Mouse (Mus musculus) limb, embryonic 13.5 days (tissue): ENCODE data around the gene Ajuba. TPM values are rescaled to one million over a fixed set of nuclear protein-coding genes. Genes with fewer than 3 reads are reported as not detected.

Experiments used
- ATAC-seq: fragments of 200-750 bp; cut with Nextera tagmentation; 2 replicates; pipeline ENCODE4 v1.8.0; 2017; ENCODE audit warnings: low read depth, moderate number of reproducible peaks, moderate TSS enrichment; ENCODE audit not compliant: low FRiP score
- H3K27ac ChIP-seq: fragments of 300-500 bp; sonication (generic); 2 replicates; pipeline ENCODE4 v1.5.1; 2015; ENCODE audit warnings: inconsistent platforms, mild to moderate bottlenecking, moderate library complexity
- H3K27me3 ChIP-seq: fragments of 300-500 bp; sonication (generic); 2 replicates; pipeline ENCODE4 v1.6.1; 2015; ENCODE audit warnings: mild to moderate bottlenecking, inconsistent platforms
- H3K36me3 ChIP-seq: fragments of 300-500 bp; sonication (generic); 2 replicates; pipeline ENCODE4 v1.6.1; 2015; ENCODE audit warnings: inconsistent platforms, mild to moderate bottlenecking, moderate library complexity
- H3K4me1 ChIP-seq: fragments of 300-500 bp; sonication (generic); 2 replicates; pipeline ENCODE4 v1.6.1; 2015; ENCODE audit warnings: inconsistent platforms
- H3K4me2 ChIP-seq: fragments of 300-500 bp; sonication (generic); replicated peaks from 2 replicates; pipeline ENCODE4 v1.6.1; 2015; ENCODE audit warnings: inconsistent platforms, mild to moderate bottlenecking, moderate library complexity
- H3K4me3 ChIP-seq: fragments of 300-500 bp; sonication (generic); 2 replicates; pipeline ENCODE4 v1.5.1; 2015; ENCODE audit warnings: moderate library complexity, mild to moderate bottlenecking, inconsistent platforms
- H3K9ac ChIP-seq: fragments of 300-500 bp; sonication (generic); 2 replicates; pipeline ENCODE4 v1.6.1; 2015; ENCODE audit warnings: mild to moderate bottlenecking, inconsistent platforms
- H3K9me3 ChIP-seq: fragments of 300-500 bp; sonication (generic); 2 replicates; pipeline ENCODE4 v1.6.1; 2016; ENCODE audit warnings: inconsistent platforms
- WGBS: fragments of 180-500 bp; shearing (Covaris S2); methylation state at CpG from one replicate; pipeline ENCODE4 v1.1.7; 2015; 5-methylcytosine and 5-hydroxymethylcytosine counted together
- polyA plus RNA-seq: library from polyadenylated mRNA; unstranded; fragments of >200 nt; fragmentation: Nextera tagmentation; extraction: Ambion mirVana; gene quantifications from 2 replicates; pipeline ENCODE4 v1.2.1, GENCODE M21; 2015

Ajuba gene
- polyA plus RNA-seq, 1 experiment from 2014 or later, result 54.4 TPM

DNA sequence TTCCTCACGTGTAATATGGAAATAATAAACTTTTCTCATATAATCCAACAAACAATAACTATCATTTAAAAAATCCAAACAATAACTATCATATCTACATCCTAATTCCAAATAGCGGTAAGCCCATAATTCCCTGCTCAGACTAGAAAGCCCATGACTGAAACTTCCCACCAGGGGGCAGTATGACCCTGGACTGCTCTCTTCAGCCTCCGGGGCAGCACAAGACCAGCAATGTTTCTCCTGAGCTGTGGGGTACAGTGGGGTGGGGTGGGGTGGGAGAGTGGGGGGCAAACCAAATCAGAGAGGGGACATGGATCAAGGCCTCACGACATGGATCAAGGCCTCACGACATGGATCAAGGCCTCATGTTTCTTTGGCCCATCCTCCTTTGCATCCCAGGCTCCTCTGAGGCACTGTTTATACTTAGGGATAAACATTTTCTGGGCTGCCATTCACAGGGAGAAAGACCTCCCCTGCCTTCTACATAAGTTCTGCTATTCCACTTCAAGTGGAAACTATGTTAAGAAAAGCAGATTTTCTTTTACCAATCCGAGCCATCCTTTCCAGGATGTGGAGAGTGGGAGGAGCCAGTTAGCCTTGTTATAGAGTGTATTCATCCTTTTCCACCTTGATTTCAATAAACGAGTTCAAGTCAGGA is 6.5 kb upstream of the Ajuba start:
- Histone ChIP-seq H3K27ac (no peak overlapping the region), H3K4me1 (0 out of 2 replicates have a peak, but pooled peaks cover under 1% of the 10 kb centered on the region), H3K27me3 (no peaks in the 10 kb centered on the region), H3K36me3 (peaks cover 30% of the 10 kb centered on the region), H3K4me3 (no peak overlapping the region), H3K9me3 (no peaks in the 10 kb centered on the region), H3K9ac (no peak overlapping the region), H3K4me2 (no peak overlapping the region)
- 50% methylated on average over 7 of the region's 7 CpGs for WGBS
- ATAC-seq, result peak; percentile 28; the same call in 1 of the 2 replicates

DNA sequence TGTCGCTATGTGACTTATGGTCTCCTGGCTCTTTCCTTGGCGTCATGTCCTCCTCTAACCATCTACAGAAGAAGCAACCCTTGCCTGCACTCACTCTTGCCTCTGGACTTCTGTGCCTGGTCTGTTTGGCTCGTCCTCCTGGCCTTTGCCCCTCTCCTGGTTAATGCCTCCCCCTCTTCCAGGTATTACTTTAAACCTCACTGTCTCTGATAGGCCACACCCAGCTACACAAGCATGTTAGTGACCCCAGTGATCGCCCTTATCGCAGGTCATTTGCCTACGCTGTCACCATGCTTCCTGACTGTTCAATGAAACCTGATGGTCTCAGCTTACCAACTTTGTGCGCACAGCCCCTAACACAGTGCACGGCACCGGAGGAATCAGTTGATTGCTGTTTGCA is 5.2 kb upstream of the Ajuba start:
- Histone ChIP-seq H3K9me3 (no peaks in the 10 kb centered on the region), H3K9ac (no peak overlapping the region), H3K27me3 (no peaks in the 10 kb centered on the region), H3K4me1 (peaks cover 7% of the 10 kb centered on the region; the same call in 1 of the 2 replicates), H3K4me2 (no peak overlapping the region), H3K36me3 (peaks cover 30% of the 10 kb centered on the region), H3K4me3 (no peak overlapping the region), H3K27ac (no peak overlapping the region)
- 89% methylated on average over 9 of the region's 9 CpGs for WGBS
- no peak for ATAC-seq

DNA sequence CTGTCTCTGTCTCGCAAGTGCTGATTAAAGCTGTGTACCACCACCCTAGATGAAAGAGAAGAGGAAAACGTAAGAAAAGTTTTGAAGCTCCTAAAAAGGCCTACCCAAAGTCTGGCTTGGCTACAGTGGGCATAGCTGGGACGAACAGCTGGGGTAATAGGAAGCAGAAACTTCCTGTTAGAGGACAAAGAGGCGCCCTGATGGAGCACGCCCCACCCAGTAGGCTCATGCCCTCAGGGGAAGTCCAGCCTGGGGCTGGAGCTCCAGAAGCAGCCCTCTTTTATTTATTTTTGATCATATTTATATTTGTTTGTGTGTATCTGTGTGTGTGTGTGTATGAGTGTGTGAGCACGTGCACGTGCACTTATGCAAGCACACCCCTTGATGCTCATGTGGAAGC is 2.3 kb upstream of the Ajuba start:
- H3K4me1 ChIP-seq, result peaks cover 13% of the 10 kb centered on the region
- H3K4me3 ChIP-seq, result no peak overlapping the region
- WGBS, result 74% methylated on average over 7 of the region's 7 CpGs
- H3K36me3 ChIP-seq, result peaks cover 13% of the 10 kb centered on the region
- no peak for ATAC-seq
- no peak overlapping the region for H3K27ac ChIP-seq
- no peaks in the 10 kb centered on the region for H3K9me3 ChIP-seq
- H3K9ac ChIP-seq, result no peak overlapping the region
- H3K27me3 ChIP-seq, result no peaks in the 10 kb centered on the region
- no peak overlapping the region for H3K4me2 ChIP-seq

DNA sequence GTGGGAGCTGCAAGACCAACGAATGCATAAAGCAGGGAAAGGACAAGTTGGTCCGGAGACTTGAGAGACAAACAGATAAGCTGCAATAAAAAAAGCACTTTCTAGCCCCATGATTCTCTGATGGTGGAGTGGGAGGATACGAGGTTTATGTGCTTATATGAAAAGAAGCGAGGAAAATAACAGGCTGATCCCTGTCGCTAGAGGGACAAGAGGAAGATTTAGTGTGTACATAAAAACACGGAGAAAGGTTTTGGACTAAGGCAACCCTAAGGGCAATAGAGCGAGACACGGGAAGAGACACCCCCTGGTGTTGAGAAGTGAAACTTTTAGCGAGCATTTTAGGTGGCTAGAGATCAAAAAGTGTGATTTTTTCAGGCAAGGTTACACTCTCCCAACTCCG is 705 bp upstream of the Ajuba start:
- peak; percentile 7; the same call in 1 of the 2 replicates for ATAC-seq

DNA sequence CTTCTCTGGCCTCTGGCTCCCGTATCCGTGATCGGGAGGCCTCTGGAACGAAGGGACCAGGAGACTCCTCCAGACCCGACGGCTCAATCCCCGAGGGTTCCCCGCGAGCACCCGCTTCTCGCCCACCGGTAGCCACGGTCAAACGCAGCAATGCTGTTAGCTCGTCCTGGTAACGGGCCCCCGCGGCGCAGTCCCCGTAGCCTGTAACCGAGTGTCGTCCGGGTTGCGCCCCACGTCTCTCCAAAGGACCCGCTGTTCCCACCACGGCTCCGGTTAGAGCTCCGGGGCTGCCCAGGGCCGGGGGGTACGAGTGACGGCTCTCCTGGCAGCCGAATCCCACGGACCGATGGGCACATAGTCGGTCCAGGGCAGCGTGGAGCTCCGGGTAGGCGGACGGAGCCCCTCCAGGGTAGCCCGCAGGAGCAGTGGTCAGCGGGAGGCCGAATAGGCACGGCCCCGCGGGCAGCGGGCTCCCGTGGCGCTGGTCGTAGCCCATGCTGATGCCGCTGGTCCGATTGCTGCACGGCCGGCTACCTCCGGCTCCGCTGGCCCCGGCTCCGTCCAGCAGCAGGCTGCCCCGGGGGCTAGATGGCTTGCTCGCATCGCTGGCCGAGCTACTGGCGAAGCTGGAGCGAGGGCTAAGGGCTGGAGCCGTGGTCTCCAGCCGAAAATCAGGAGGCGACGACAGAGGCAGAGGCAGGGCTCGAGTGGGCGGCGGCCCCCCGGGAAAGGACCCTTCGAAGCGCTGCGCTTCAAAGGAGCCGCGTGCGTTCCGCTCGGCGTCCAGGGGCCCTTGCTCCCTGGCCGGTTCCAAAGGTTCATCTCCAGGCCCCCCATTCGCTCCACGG is 893 bp downstream of the Ajuba start:
- under 1% methylated on average over 83 of the region's 84 CpGs for WGBS
- Histone ChIP-seq H3K27ac (peak overlapping the region; percentile 95), H3K27me3 (no peaks in the 10 kb centered on the region), H3K4me3 (peak overlapping the region; percentile 99), H3K36me3 (peaks cover 23% of the 10 kb centered on the region), H3K4me1 (peaks cover 41% of the 10 kb centered on the region), H3K9ac (peak overlapping the region; percentile 99), H3K9me3 (no peaks in the 10 kb centered on the region), H3K4me2 (peak overlapping the region; percentile 91)
- no peak for ATAC-seq

More for the DNA sequence above, 705 bp upstream of the Ajuba start:
- no peaks in the 10 kb centered on the region for H3K9me3 ChIP-seq
- H3K27ac ChIP-seq, result peak overlapping the region; percentile 95
- H3K36me3 ChIP-seq, result peaks cover 12% of the 10 kb centered on the region
- no peaks in the 10 kb centered on the region for H3K27me3 ChIP-seq
- WGBS, result under 1% methylated on average over 10 of the region's 10 CpGs
- peak overlapping the region; percentile 99 for H3K4me3 ChIP-seq
- H3K9ac ChIP-seq, result peak overlapping the region; percentile 99
- H3K4me1 ChIP-seq, result peaks cover 29% of the 10 kb centered on the region
- peak overlapping the region; percentile 91 for H3K4me2 ChIP-seq

DNA sequence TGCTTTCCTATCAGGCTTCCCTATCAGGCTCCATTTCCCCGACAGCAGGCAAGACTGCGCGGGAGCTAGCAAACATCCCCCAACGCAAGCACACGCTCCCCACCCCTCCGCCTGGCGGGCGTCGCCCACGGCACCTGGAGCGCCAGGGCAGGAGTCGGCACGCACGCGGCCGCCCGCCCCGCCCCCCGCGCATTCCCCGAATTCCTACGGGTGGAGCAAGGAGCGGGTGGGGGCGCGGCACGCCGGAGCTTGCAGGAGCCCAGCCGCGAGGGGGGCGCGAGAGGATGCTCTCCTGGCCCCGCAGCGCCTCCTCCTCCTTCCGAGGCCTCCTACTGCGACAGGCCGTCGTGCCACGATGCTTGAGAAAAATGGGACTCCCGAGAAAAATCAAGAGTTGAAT is 1.7 kb downstream of the Ajuba start:
- H3K36me3 ChIP-seq, result peaks cover 31% of the 10 kb centered on the region
- H3K9ac ChIP-seq, result peak overlapping the region; percentile 99
- peaks cover 41% of the 10 kb centered on the region for H3K4me1 ChIP-seq
- H3K27ac ChIP-seq, result peak overlapping the region; percentile 95; the same call in 1 of the 2 replicates
- ATAC-seq, result peak; percentile 38
- H3K4me3 ChIP-seq, result peak overlapping the region; percentile 99
- H3K27me3 ChIP-seq, result no peaks in the 10 kb centered on the region
- no peaks in the 10 kb centered on the region for H3K9me3 ChIP-seq
- peak overlapping the region; percentile 91 for H3K4me2 ChIP-seq
- WGBS, result under 1% methylated on average over 39 of the region's 39 CpGs

DNA sequence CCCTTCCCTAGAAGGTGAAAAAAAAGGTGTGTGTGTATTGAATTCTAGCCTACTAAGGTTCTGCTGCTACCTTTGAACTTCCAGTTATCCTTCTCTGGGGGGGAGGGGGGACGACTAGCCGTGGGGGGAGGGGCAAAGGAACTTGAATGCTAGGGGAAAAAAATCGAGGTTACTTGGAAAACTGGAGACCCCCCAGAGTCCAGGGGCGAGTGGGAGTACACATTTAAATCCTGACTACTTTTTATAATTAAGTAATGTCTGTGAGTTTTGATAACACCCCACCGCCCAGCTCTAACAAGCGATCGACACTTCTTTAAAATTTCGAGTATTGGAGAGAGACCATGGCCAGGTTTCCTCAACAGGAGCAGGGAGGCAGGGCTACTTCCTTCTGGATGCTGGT is 2.3 kb downstream of the Ajuba start:
- Histone ChIP-seq H3K4me3 (peak overlapping the region; percentile 99), H3K4me2 (peak overlapping the region; percentile 91), H3K36me3 (peaks cover 37% of the 10 kb centered on the region), H3K27ac (peak overlapping the region; percentile 83; the same call in 1 of the 2 replicates), H3K27me3 (no peaks in the 10 kb centered on the region), H3K4me1 (peaks cover 44% of the 10 kb centered on the region), H3K9ac (peak overlapping the region; percentile 99), H3K9me3 (no peaks in the 10 kb centered on the region)
- no peak for ATAC-seq
- WGBS, result 2% methylated on average over 8 of the region's 8 CpGs

DNA sequence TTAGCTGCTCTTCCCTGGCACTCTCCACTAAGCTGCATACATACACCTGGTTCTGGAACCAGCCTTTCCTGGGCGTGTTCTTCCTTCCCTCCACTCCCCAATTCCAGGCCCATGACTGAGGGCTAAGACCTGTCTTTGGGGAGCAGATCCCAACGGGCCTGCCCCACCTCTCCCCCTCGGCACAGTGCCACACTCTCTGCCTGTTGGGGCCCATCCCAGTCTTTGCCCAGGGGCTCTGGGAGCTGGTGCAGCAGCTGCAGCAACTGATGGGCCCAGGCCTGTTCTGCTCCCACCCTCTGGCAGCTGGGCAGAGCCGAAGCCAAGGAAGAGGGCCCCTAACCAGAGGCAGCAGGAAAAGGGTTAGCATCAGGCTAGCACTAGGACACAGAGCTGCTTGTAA is 3.1 kb downstream of the Ajuba start:
- 17% methylated on average over 4 of the region's 4 CpGs for WGBS
- Histone ChIP-seq H3K4me1 (peaks cover 44% of the 10 kb centered on the region), H3K4me2 (peak overlapping the region; percentile 91), H3K36me3 (peaks cover 44% of the 10 kb centered on the region), H3K27me3 (no peaks in the 10 kb centered on the region), H3K9ac (peak overlapping the region; percentile 99), H3K9me3 (no peaks in the 10 kb centered on the region), H3K4me3 (peak overlapping the region; percentile 99), H3K27ac (peak overlapping the region; percentile 83)
- ATAC-seq, result no peak

DNA sequence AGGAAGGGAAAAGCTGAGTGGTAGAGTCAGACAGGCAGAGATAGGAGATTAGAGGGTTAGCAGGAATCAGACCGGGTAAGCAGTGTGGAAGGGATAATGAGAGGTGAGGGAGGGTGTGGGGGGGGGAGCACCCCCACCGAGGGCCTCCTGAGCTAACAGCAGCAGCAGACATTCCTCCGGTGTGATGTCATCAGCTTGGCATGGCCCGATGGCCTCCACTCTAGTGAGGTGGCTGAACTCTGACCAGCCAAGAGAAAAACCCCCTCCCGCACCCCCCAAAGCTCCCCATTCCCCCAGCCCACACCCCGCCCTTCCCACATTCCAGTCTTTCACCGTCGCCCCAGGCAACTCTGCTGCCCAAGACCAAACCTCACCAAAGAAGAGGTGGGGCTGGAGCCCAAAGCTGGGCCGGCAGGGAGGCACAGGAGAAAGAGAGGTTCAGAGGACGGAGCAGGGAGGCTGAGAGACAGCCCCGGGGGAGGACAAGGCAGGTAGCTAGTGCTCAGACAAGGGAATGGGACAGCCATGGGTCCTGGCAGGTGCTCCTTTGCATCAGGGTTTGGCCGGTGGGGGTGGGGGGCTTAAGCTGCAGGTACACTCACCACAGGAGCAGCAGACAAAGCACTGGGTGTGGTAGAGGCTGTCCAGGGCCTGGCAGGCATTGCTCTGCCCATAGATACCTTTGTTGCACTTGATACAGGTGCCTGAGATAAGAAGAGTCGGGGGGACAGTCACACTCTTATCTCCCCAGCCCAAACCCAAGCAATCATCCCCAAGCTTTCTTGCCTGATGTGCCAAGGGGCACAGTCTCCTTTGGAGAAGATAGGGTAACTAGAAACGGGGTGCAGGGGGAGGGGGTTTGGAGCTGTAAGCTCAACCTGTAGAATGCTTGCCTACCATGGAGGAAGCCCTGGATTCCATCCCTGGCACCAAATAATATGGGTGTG is 4.3 kb downstream of the Ajuba start:
- peaks cover 55% of the 10 kb centered on the region for H3K36me3 ChIP-seq
- no peaks in the 10 kb centered on the region for H3K27me3 ChIP-seq
- H3K4me1 ChIP-seq, result peaks cover 37% of the 10 kb centered on the region
- peak overlapping the region; percentile 91 for H3K4me2 ChIP-seq
- peak overlapping the region; percentile 99 for H3K9ac ChIP-seq
- peak overlapping the region; percentile 83 for H3K27ac ChIP-seq
- no peaks in the 10 kb centered on the region for H3K9me3 ChIP-seq
- peak overlapping the region; percentile 99 for H3K4me3 ChIP-seq
- no peak for ATAC-seq
- 16% methylated on average over 14 of the region's 14 CpGs for WGBS

DNA sequence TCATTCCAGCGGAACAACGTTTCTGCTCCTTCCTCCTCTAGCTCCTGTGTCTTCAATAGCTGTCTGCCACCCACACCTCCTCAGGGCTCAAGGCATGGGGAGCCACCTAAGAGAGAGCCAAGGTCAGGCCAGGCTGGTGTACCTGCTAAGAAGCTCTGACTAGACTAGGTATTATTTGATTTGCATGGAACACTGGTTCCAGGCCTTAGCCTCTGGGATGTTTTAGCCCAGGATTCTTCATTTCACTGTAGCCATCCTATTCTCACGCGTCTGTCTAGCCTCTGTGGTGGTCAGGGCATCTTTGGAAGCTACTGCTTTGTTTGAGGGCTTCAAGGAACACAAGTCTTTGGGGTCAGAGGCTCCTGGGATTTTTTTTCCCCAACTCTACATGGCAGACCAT is 5.2 kb downstream of the Ajuba start:
- H3K9me3 ChIP-seq, result no peaks in the 10 kb centered on the region
- peaks cover 37% of the 10 kb centered on the region for H3K4me1 ChIP-seq
- peak overlapping the region; percentile 91 for H3K4me2 ChIP-seq
- peak overlapping the region; percentile 99; the same call in 1 of the 2 replicates for H3K9ac ChIP-seq
- peak overlapping the region; percentile 99; the same call in 1 of the 2 replicates for H3K4me3 ChIP-seq
- H3K36me3 ChIP-seq, result peaks cover 65% of the 10 kb centered on the region
- 67% methylated on average over 4 of the region's 4 CpGs for WGBS
- no peak for ATAC-seq
- no peaks in the 10 kb centered on the region for H3K27me3 ChIP-seq
- peak overlapping the region; percentile 79 for H3K27ac ChIP-seq

DNA sequence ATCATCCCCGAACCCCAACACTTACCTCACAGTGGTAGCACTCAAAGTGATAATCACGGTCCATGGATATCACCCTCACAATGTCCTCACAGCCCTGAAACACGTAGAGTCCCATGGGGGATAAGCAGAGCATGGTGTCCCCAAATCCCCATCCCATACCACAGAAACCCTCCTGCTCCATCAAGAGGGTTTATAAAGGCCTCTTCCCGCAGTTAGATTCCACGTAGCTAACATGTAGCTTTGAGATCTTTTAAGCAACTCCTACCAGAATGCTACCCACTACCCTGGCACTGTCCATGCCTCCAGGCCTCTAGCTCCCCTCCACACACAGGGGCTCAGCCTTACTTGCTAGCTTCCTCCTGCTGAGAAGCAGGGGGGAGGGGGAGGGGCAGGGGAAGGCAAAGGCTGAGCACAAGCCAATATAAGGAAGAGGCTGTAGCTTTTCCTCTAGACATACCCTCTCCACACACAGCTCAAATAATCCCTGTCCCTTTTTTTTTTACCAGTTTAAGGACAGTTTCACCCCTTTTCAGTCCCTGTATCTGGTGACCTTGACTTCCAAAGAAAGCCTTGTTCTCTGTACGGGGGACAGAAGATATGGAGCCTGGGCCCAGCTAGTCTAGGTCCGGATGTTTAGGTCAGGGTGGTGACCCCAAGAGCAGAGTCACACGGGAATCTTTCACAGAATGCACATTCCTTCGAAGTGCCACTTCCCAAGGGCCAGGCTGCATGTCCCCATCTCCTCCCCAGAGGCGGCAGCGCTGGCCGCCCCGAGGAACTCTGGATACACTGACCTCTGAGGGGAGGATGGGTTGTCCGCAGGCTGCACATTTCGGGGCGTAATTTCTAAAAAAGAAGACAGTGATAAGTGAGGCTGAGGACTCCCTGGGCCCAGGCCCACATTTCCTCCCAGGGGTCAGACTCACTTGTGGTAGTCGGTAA is 7.6 kb downstream of the Ajuba start:
- no peaks in the 10 kb centered on the region for H3K9me3 ChIP-seq
- no peak overlapping the region for H3K4me3 ChIP-seq
- H3K36me3 ChIP-seq, result peaks cover 76% of the 10 kb centered on the region
- H3K9ac ChIP-seq, result no peak overlapping the region
- H3K27me3 ChIP-seq, result no peaks in the 10 kb centered on the region
- H3K27ac ChIP-seq, result no peak overlapping the region
- no peak overlapping the region for H3K4me2 ChIP-seq
- 71% methylated on average over 17 of the region's 17 CpGs for WGBS
- H3K4me1 ChIP-seq, result peaks cover 32% of the 10 kb centered on the region
- ATAC-seq, result no peak
